Mouse (Mus musculus) heart, postnatal 10 days (tissue): ENCODE results near the gene Dcst1. TPM values are rescaled to one million over a fixed set of nuclear protein-coding genes. Genes with fewer than 3 reads are reported as not detected.

Experiments used
- DNase-seq, 2 experiments: peaks; one replicate each; pipeline ENCODE4 v3.0.0; 2021
- intact Hi-C: fragments of 180-260 bp; cut with DNase I; formaldehyde crosslinking; loops from one replicate; pipeline ENCODE4 v1.15.1; 2025
- total RNA-seq, 2 experiments: library from RNA; stranded (reverse); gene quantifications; 2 replicates each; pipeline ENCODE4 v1.2.3; 2021

Dcst1 gene
- total RNA-seq, 2 experiments from 2014 or later = 0.43 to 0.57 TPM

GRCm38 (mm10) chr3:89390111-89390515 lies 25.1 kb upstream of the Dcst1 start:
- peak; percentile 73 to 83 for DNase-seq
- intact Hi-C loops = no loop called here

GRCm38 (mm10) chr3:89388901-89389740 lies 24.1 kb upstream of the Dcst1 start:
- intact Hi-C loops = no loop called here
- DNase-seq = peak; percentile 52 to 66

GRCm38 (mm10) chr3:89388134-89388881 lies 23.3 kb upstream of the Dcst1 start:
- intact Hi-C loops = no loop called here
- peak; percentile 87 to 88 for DNase-seq

- intact Hi-C loops = no loop called here
- peak; percentile 56 to 74 for DNase-seq
Measured at GRCm38 (mm10) chr3:89387632-89388031, 22.6 kb upstream of the Dcst1 start.

GRCm38 (mm10) chr3:89386438-89387420 lies 21.7 kb upstream of the Dcst1 start:
- intact Hi-C loops = no loop called here
- DNase-seq = peak in 1 of 2 experiments; percentile 46

- intact Hi-C loops = no loop called here
- DNase-seq = no peak
Measured at GRCm38 (mm10) chr3:89385451-89385850, 20.4 kb upstream of the Dcst1 start.

- no peak for DNase-seq
- intact Hi-C loops = no loop called here
Measured at GRCm38 (mm10) chr3:89384331-89385076, 19.5 kb upstream of the Dcst1 start.

- intact Hi-C loops = no loop called here
- DNase-seq = no peak
Measured at GRCm38 (mm10) chr3:89383651-89384255, 18.7 kb upstream of the Dcst1 start.

- intact Hi-C loops = no loop called here
- no peak for DNase-seq
Measured at GRCm38 (mm10) chr3:89382950-89383349, 17.9 kb upstream of the Dcst1 start.

GRCm38 (mm10) chr3:89382033-89382882 lies 17.2 kb upstream of the Dcst1 start:
- intact Hi-C loops = no loop called here
- no peak for DNase-seq

- intact Hi-C loops = no loop called here
- DNase-seq = no peak
Measured at GRCm38 (mm10) chr3:89381233-89381632, 16.2 kb upstream of the Dcst1 start.

- intact Hi-C loops = no loop called here
- no peak for DNase-seq
Measured at GRCm38 (mm10) chr3:89380711-89381110, 15.7 kb upstream of the Dcst1 start.

- no peak for DNase-seq
Measured at GRCm38 (mm10) chr3:89380291-89380690, 15.2 kb upstream of the Dcst1 start.

GRCm38 (mm10) chr3:89379388-89380131 lies 14.5 kb upstream of the Dcst1 start:
- intact Hi-C loops = loop anchor here (2.0 kb wide), 1 partner anchor 105 kb away; no protein-coding TSS in a partner anchor
- no peak for DNase-seq

More at GRCm38 (mm10) chr3:89380291-89380690, 15.2 kb upstream of the Dcst1 start:
- intact Hi-C loops = no loop called here

- DNase-seq = peak; percentile 81 to 84
- intact Hi-C loops = loop anchor here (1.0 to 2.0 kb wide), 3 partner anchors 23 to 106 kb away; partner anchors contain the start of gene Flad1
Measured at GRCm38 (mm10) chr3:89378394-89379067, 13.5 kb upstream of the Dcst1 start.

- no peak for DNase-seq
- intact Hi-C loops = loop anchor here (1.0 to 2.0 kb wide), 3 partner anchors 23 to 107 kb away; partner anchors contain the start of gene Flad1
Measured at GRCm38 (mm10) chr3:89377831-89378230, 12.8 kb upstream of the Dcst1 start.
